Comparison of ENCODE assay signal across 28 mouse cellular contexts in genomic region chr4:119245961-119246360, GRCm38 (mm10). TPM values are rescaled to one million over a fixed set of nuclear protein-coding genes. Genes with fewer than 3 reads are reported as not detected.
DNase-seq lines count a peak whose midpoint lies in the region; ATAC-seq and TF ChIP-seq lines count a peak whose summit lies in the region.
"Had no signal": no experiment of that assay in that cellular context is flagged by ENCODE, and none has a peak within 500 bp of the region (broad histone marks: within the 10 kb centered on the region; RNA-seq: fewer than 3 reads in every experiment).

No protein-coding gene starts in this region.

- ATAC-seq in forebrain, embryonic 13.5 days: no peak
- no peak for ATAC-seq in forebrain, embryonic 11.5 days (replicated peaks; ENCODE audit: low FRiP score)
- no peak for ATAC-seq in heart, embryonic 16.5 days (replicated peaks; ENCODE audit: extremely low read depth, insufficient read depth, low FRiP score)
- ATAC-seq in intestine, postnatal 0 days: no peak
- ATAC-seq: inflammation-experienced regulatory T-cells, adult 6 months; liver, embryonic 12.5 days; liver, postnatal 0 days; midbrain, embryonic 15.5 days; Patski had no signal

- peaks cover 27% of the 10 kb centered on the region for H3K4me1 ChIP-seq in forebrain, embryonic 13.5 days
- H3K4me1 ChIP-seq in forebrain, embryonic 11.5 days (replicated peaks; ENCODE audit: control insufficient read depth, insufficient read depth, low read length): peaks cover 7% of the 10 kb centered on the region; the same call in 1 of the 2 replicates
- H3K4me1 ChIP-seq in heart, embryonic 16.5 days (ENCODE audit: control insufficient read depth, insufficient read depth, low read length): peaks cover 21% of the 10 kb centered on the region
- H3K4me1 ChIP-seq in heart, adult 2 months (ENCODE audit: control insufficient read depth, insufficient read depth, low read length): peaks cover 4% of the 10 kb centered on the region
- no peaks in the 10 kb centered on the region for H3K4me1 ChIP-seq in intestine, postnatal 0 days (replicated peaks; ENCODE audit: control insufficient read depth, insufficient read depth, low read length)

- DNase-seq in forebrain, embryonic 11.5 days (ENCODE audit: low spot score): no peak
- DNase-seq in heart, adult 2 months: no peak
- DNase-seq in right cerebral cortex, adult 18-20 months: peak; percentile 43
- no peak for DNase-seq in right cerebral cortex, postnatal 10 days (ENCODE audit: low spot score in 2 of 2)
- peak; percentile 36 for DNase-seq in telencephalon, adult 2 months (ENCODE audit: low read depth, low spot score)
- DNase-seq: gastrocnemius, postnatal 10 days; liver, postnatal 0 days had no signal

- no peak overlapping the region for H3K4me3 ChIP-seq in forebrain, embryonic 13.5 days
- no peak overlapping the region for H3K4me3 ChIP-seq in forebrain, embryonic 11.5 days (ENCODE audit: low read depth, low read length)
- H3K4me3 ChIP-seq in heart, embryonic 16.5 days (ENCODE audit: low read length): no peak overlapping the region
- no peak overlapping the region for H3K4me3 ChIP-seq in heart, adult 2 months
- H3K4me3 ChIP-seq in intestine, postnatal 0 days (ENCODE audit: low read depth, low read length): no peak overlapping the region
- H3K4me3 ChIP-seq: erythroblast, embryonic 14.5 days; heart, embryonic 10.5 days; hindbrain, embryonic 10.5 days; hindbrain, embryonic 15.5 days; layer of hippocampus, adult 2 months; liver, embryonic 12.5 days; midbrain, embryonic 10.5 days; midbrain, embryonic 15.5 days; neural tube, embryonic 15.5 days had no signal

- peaks cover 55% of the 10 kb centered on the region for H3K36me3 ChIP-seq in forebrain, embryonic 13.5 days (ENCODE audit: poor library complexity, severe bottlenecking)
- H3K36me3 ChIP-seq in forebrain, embryonic 11.5 days (ENCODE audit: control insufficient read depth, insufficient read depth, low read length): peaks cover 2% of the 10 kb centered on the region; the same call in 1 of the 2 replicates
- H3K36me3 ChIP-seq in heart, embryonic 16.5 days (ENCODE audit: control insufficient read depth, insufficient read depth): peaks cover 15% of the 10 kb centered on the region; the same call in 1 of the 2 replicates
- H3K36me3 ChIP-seq in heart, adult 2 months (ENCODE audit: control insufficient read depth, insufficient read depth, low read length): no peaks in the 10 kb centered on the region
- H3K36me3 ChIP-seq in intestine, postnatal 0 days (ENCODE audit: control insufficient read depth, insufficient read depth): peaks cover 28% of the 10 kb centered on the region

- no peak overlapping the region for H3K4me2 ChIP-seq in forebrain, embryonic 13.5 days
- no peak overlapping the region for H3K4me2 ChIP-seq in forebrain, embryonic 11.5 days (ENCODE audit: low read depth, low read length, severe bottlenecking)
- no peak overlapping the region for H3K4me2 ChIP-seq in heart, embryonic 16.5 days (ENCODE audit: low read depth, low read length)
- H3K4me2 ChIP-seq in intestine, postnatal 0 days (replicated peaks; ENCODE audit: low read depth): no peak overlapping the region
- H3K4me2 ChIP-seq: hindbrain, embryonic 15.5 days; liver, embryonic 12.5 days; midbrain, embryonic 15.5 days; neural tube, embryonic 15.5 days had no signal

- no peaks in the 10 kb centered on the region for H3K9me3 ChIP-seq in forebrain, embryonic 13.5 days (replicated peaks)
- H3K9me3 ChIP-seq in forebrain, embryonic 11.5 days (ENCODE audit: control insufficient read depth, low read length): no peaks in the 10 kb centered on the region
- H3K9me3 ChIP-seq in heart, embryonic 16.5 days (replicated peaks; ENCODE audit: control insufficient read depth, low read length): no peaks in the 10 kb centered on the region
- no peaks in the 10 kb centered on the region for H3K9me3 ChIP-seq in intestine, postnatal 0 days (ENCODE audit: control insufficient read depth)
- H3K9me3 ChIP-seq: heart, embryonic 10.5 days; hindbrain, embryonic 10.5 days; hindbrain, embryonic 15.5 days; liver, embryonic 12.5 days; midbrain, embryonic 10.5 days; midbrain, embryonic 15.5 days; neural tube, embryonic 15.5 days had no signal

- H3K79me2 ChIP-seq in heart, adult 2 months (replicated peaks; ENCODE audit: control insufficient read depth, insufficient read depth, low read length): no peaks in the 10 kb centered on the region

- no peak overlapping the region for H3K9ac ChIP-seq in forebrain, embryonic 13.5 days
- no peak overlapping the region for H3K9ac ChIP-seq in forebrain, embryonic 11.5 days (ENCODE audit: low read length)
- H3K9ac ChIP-seq in heart, embryonic 16.5 days (ENCODE audit: low read length): no peak overlapping the region
- H3K9ac ChIP-seq in heart, adult 2 months (ENCODE audit: low read depth, low read length): no peak overlapping the region; the same call in 1 of the 2 replicates
- H3K9ac ChIP-seq in intestine, postnatal 0 days (ENCODE audit: low read depth, low read length): no peak overlapping the region
- H3K9ac ChIP-seq: hindbrain, embryonic 15.5 days; liver, embryonic 12.5 days; liver, postnatal 0 days; midbrain, embryonic 15.5 days; neural tube, embryonic 15.5 days had no signal

- WGBS in forebrain, embryonic 13.5 days: 85% methylated on average over 9 of the region's 9 CpGs
- 82% methylated on average over 9 of the region's 9 CpGs for WGBS in forebrain, embryonic 11.5 days
- WGBS in heart, embryonic 16.5 days: 80% methylated on average over 9 of the region's 9 CpGs
- WGBS in heart, adult 2 months: 81% methylated on average over 9 of the region's 9 CpGs
- WGBS in intestine, postnatal 0 days: 84% methylated on average over 9 of the region's 9 CpGs

- 0 out of 2 replicates have a peak overlapping the region, but pooled peaks have one; percentile 8 for H3K27ac ChIP-seq in forebrain, embryonic 13.5 days
- no peak overlapping the region for H3K27ac ChIP-seq in forebrain, embryonic 11.5 days (ENCODE audit: low read depth, low read length)
- peak overlapping the region; percentile 30; the same call in 1 of the 2 replicates for H3K27ac ChIP-seq in heart, embryonic 16.5 days (ENCODE audit: low read length)
- H3K27ac ChIP-seq in heart, adult 2 months: no peak overlapping the region
- no peak overlapping the region for H3K27ac ChIP-seq in intestine, postnatal 0 days (ENCODE audit: low read depth, low read length)
- H3K27ac ChIP-seq: hindbrain, embryonic 10.5 days; layer of hippocampus, adult 2 months; liver, embryonic 12.5 days; macrophage; midbrain, embryonic 15.5 days; neural tube, embryonic 15.5 days; stomach, postnatal 0 days had no signal

- TF ChIP-seq CTCF in heart, adult 2 months (IDR thresholded peaks at IDR 0.05): no peak
- no peak for TF ChIP-seq CTCF in intestine, postnatal 0 days (IDR thresholded peaks at IDR 0.05; ENCODE audit: low read depth)

- intact Hi-C loops in heart, adult 2 months (cut with DNase I): loop anchor here (2.0 to 5.0 kb wide), 8 partner anchors 29 to 421 kb away; partner anchors contain the start of genes Foxj3, Frg2f1, Ppcs and Ppih

- H3K27me3 ChIP-seq in forebrain, embryonic 13.5 days: no peaks in the 10 kb centered on the region
- no peaks in the 10 kb centered on the region for H3K27me3 ChIP-seq in forebrain, embryonic 11.5 days (ENCODE audit: control insufficient read depth, insufficient read depth, low read length)
- H3K27me3 ChIP-seq in heart, embryonic 16.5 days (ENCODE audit: control insufficient read depth, insufficient read depth, low read length): no peaks in the 10 kb centered on the region
- H3K27me3 ChIP-seq in heart, adult 2 months (ENCODE audit: control insufficient read depth, insufficient read depth, low read length): no peaks in the 10 kb centered on the region
- H3K27me3 ChIP-seq in intestine, postnatal 0 days (replicated peaks; ENCODE audit: control insufficient read depth, insufficient read depth, low read length): no peaks in the 10 kb centered on the region
- H3K27me3 ChIP-seq: hindbrain, embryonic 15.5 days; liver, embryonic 12.5 days; midbrain, embryonic 15.5 days; neural tube, embryonic 15.5 days; Patski had no signal

- TF ChIP-seq EP300 in heart, adult 2 months (IDR thresholded peaks at IDR 0.05; ENCODE audit: insufficient read depth, low read depth, low read length): no peak

- no peak for TF ChIP-seq POLR2A in heart, adult 2 months (IDR thresholded peaks at IDR 0.05; ENCODE audit: insufficient read depth, low read depth, low read length)

RNA-seq across cellular contexts. Expression of gene Cldn19, which starts 9.3 kb away (rescaled TPM):
- polyA plus RNA-seq in forebrain, embryonic 13.5 days (2015; fragmentation: Nextera tagmentation; extraction: Ambion mirVana): 0.18 TPM in 2 replicates
- polyA plus RNA-seq in forebrain, embryonic 11.5 days (2014; fragmentation: Nextera tagmentation; extraction: Ambion mirVana): 0.21 and 0.31 TPM in 2 replicates
- not detected in 2 replicates for polyA plus RNA-seq in heart, embryonic 16.5 days (2015; fragmentation: Nextera tagmentation; extraction: Ambion mirVana)
- total RNA-seq in heart, adult 2 months (2021): not detected
- polyA plus RNA-seq in heart, adult 2 months (2012; rRNA removed): 0.37 TPM in 1 of 2 replicates, not detected in the other
- 12.8 and 13.5 TPM in 2 replicates for polyA plus RNA-seq in intestine, postnatal 0 days (2015; fragmentation: Nextera tagmentation; extraction: Ambion mirVana)
- total RNA-seq: MEL had no signal
- polyA plus RNA-seq: erythroblast, embryonic 14.5 days; heart, embryonic 10.5 days; inflammation-experienced regulatory T-cells, adult 6 months; liver, embryonic 12.5 days; liver, postnatal 0 days; lung, postnatal 0 days; macrophage; spleen, adult 2 months; stomach, postnatal 0 days had no signal

RNA-seq across cellular contexts. Expression of gene P3h1, which starts 13.2 kb away (rescaled TPM):
- polyA plus RNA-seq in forebrain, embryonic 13.5 days (2015; fragmentation: Nextera tagmentation; extraction: Ambion mirVana): 7.6 and 8.1 TPM in 2 replicates
- 16.8 and 17.8 TPM in 2 replicates for polyA plus RNA-seq in forebrain, embryonic 11.5 days (2014; fragmentation: Nextera tagmentation; extraction: Ambion mirVana)
- 28.2 and 29.3 TPM in 2 replicates for polyA plus RNA-seq in heart, embryonic 16.5 days (2015; fragmentation: Nextera tagmentation; extraction: Ambion mirVana)
- total RNA-seq in heart, adult 2 months (2021): 10 to 100 TPM; 10.5 to 10.8 TPM
- polyA plus RNA-seq in heart, adult 2 months (2012; rRNA removed): 14.5 and 17.8 TPM in 2 replicates
- 12.2 and 13.0 TPM in 2 replicates for polyA plus RNA-seq in intestine, postnatal 0 days (2015; fragmentation: Nextera tagmentation; extraction: Ambion mirVana)

RNA-seq across cellular contexts. Expression of gene AU022252, which starts 13.4 kb away (rescaled TPM):
- polyA plus RNA-seq in forebrain, embryonic 13.5 days (2015; fragmentation: Nextera tagmentation; extraction: Ambion mirVana): 28.0 and 30.9 TPM in 2 replicates
- polyA plus RNA-seq in forebrain, embryonic 11.5 days (2014; fragmentation: Nextera tagmentation; extraction: Ambion mirVana): 37.3 and 37.8 TPM in 2 replicates
- polyA plus RNA-seq in heart, embryonic 16.5 days (2015; fragmentation: Nextera tagmentation; extraction: Ambion mirVana): 22.5 and 23.4 TPM in 2 replicates
- 10 to 100 TPM; 17.7 to 24.8 TPM for total RNA-seq in heart, adult 2 months (2021)
- 6.4 and 11.2 TPM in 2 replicates for polyA plus RNA-seq in heart, adult 2 months (2012; rRNA removed)
- 15.0 and 15.1 TPM in 2 replicates for polyA plus RNA-seq in intestine, postnatal 0 days (2015; fragmentation: Nextera tagmentation; extraction: Ambion mirVana)

RNA-seq across cellular contexts. Expression of gene Tmem269, which starts 27.9 kb away (rescaled TPM):
- polyA plus RNA-seq in forebrain, embryonic 13.5 days (2015; fragmentation: Nextera tagmentation; extraction: Ambion mirVana): not detected in 2 replicates
- not detected in 2 replicates for polyA plus RNA-seq in forebrain, embryonic 11.5 days (2014; fragmentation: Nextera tagmentation; extraction: Ambion mirVana)
- 0.15 and 0.22 TPM in 2 replicates for polyA plus RNA-seq in heart, embryonic 16.5 days (2015; fragmentation: Nextera tagmentation; extraction: Ambion mirVana)
- not detected for total RNA-seq in heart, adult 2 months (2021)
- 0.16 and 0.67 TPM in 2 replicates for polyA plus RNA-seq in heart, adult 2 months (2012; rRNA removed)
- polyA plus RNA-seq in intestine, postnatal 0 days (2015; fragmentation: Nextera tagmentation; extraction: Ambion mirVana): 0.10 and 0.12 TPM in 2 replicates
- total RNA-seq: gastrocnemius, postnatal 10 days; heart, postnatal 10 days; MEL had no signal
- polyA plus RNA-seq: erythroblast, embryonic 14.5 days; heart, embryonic 10.5 days; inflammation-experienced regulatory T-cells, adult 6 months; kidney, embryonic 16.5 days; liver, embryonic 12.5 days; liver, postnatal 0 days; macrophage; Patski had no signal

RNA-seq across cellular contexts. Expression of gene Ybx1, which starts 48.4 kb away (rescaled TPM):
- 763 and 887 TPM in 2 replicates for polyA plus RNA-seq in forebrain, embryonic 13.5 days (2015; fragmentation: Nextera tagmentation; extraction: Ambion mirVana)
- polyA plus RNA-seq in forebrain, embryonic 11.5 days (2014; fragmentation: Nextera tagmentation; extraction: Ambion mirVana): 1,312 and 1,467 TPM in 2 replicates
- polyA plus RNA-seq in heart, embryonic 16.5 days (2015; fragmentation: Nextera tagmentation; extraction: Ambion mirVana): 501 and 547 TPM in 2 replicates
- total RNA-seq in heart, adult 2 months (2021): 100 to 1,000 TPM; 773 to 861 TPM
- polyA plus RNA-seq in heart, adult 2 months (2012; rRNA removed): 266 and 385 TPM in 2 replicates
- 530 and 553 TPM in 2 replicates for polyA plus RNA-seq in intestine, postnatal 0 days (2015; fragmentation: Nextera tagmentation; extraction: Ambion mirVana)

Comparison
In these comparisons a context has a peak if more than half of its experiments do, and no peak if none do; other contexts are left out.
1. H3K27ac ChIP-seq: peak in forebrain, embryonic 13.5 days (single experiment) and heart, embryonic 16.5 days (single experiment); none in forebrain, embryonic 11.5 days (single experiment), heart, adult 2 months (single experiment) and intestine, postnatal 0 days (single experiment).
2. DNase-seq: peak in right cerebral cortex, adult 18-20 months (single experiment) and telencephalon, adult 2 months (single experiment); none in forebrain, embryonic 11.5 days (single experiment), heart, adult 2 months (0 of 2) and right cerebral cortex, postnatal 10 days (0 of 2).
3. RNA of gene Cldn19, which starts 9.3 kb away (polyA plus RNA-seq): 12.8 to 13.5 TPM in intestine, postnatal 0 days; 0.37 TPM in heart, adult 2 months, 0.21 to 0.31 TPM in forebrain, embryonic 11.5 days, 0.18 TPM in forebrain, embryonic 13.5 days and not detected in heart, embryonic 16.5 days; every median in the first group is over 10 times any median in the second.